Mouse (Mus musculus): ENCODE measurements around the gene Alpi.

The Alpi gene

DNA sequence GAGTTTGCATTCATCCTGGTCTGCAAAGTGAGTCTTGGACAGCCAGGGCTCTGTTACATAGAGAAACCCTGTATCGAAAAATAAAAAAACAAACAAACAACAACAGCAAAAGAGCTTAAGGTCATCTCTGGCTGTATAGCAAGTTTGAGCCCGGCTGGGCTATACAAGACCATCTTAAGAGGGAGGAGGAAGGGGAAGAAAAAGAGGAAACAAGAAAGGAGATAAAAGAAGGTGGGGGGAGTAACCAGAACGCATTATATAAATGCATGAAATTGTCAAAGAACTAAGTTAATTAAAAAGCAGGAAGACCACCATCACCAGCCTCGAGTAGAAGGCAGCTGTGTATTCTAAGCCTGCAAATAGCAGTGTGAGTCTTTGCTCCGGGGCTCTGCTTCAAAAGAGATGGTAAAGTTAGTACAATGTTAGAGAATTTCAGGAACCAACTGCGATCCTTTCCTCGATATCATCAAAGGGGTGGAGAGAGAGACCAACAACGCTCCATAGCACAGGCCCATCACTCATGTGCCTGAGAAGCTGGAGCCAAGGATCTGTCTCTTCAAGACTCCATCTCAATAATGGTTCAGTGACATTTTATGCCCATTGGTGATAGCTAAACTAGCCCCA is 42.3 kb downstream of the Alpi start:
- DNase-seq, result no peak

DNA sequence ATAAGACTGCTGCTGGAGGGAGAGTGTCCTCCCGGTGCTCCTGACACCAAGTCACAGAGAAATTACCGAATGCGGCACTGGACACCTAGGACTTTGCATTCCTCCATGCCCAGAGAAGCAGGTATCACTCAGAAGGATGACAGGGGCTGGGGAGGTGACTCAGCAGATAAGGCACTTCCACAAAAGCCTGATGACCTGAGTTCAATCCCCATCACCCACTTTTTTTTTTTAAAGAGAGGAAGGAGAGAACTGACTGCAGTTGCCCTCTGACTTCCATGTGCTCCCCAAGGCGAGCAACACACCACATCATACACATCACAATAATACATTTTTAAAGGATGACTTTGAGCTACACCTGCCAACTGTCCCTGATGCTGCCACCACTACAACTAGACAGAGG is 44.3 kb downstream of the Alpi start:
- no peak for DNase-seq

DNA sequence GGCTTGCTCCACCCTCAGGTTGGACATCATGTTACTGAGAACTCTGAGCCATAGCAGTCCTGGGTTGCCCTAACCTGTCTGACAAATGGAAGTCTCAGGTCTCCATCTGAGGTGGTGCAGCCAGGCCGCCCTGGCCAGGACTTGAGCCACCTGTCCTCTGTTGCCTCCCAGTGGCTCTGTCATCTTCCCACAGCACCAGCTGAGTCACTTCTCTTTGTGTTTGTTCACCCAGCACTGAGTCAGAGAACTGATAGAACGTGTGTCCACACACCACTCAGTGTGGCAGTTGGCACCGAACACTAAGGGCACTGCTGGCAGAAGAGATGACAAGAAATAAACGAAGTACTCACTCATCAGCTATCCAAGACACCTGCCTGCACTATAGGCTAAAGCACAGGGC is 50.0 kb downstream of the Alpi start:
- no peak for DNase-seq

DNA sequence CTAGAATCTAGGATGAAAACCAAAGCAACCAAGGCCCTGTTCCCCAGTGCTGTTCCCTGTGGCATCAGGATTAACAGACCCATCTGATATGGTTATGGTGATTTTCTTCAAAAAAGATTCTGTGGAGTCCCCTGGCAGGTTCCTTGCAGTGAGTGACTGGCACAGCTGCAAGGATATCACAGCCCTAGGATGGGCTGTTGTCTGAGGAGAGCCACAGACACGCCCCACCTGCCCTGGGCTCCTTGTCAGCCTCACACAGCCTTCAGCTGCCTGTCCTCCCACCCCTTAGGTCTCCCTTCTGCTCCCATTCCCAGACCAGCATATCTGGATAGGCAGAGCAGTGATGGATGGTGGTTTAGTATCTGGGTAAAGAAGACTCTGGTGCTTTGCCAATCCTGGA is 50.7 kb downstream of the Alpi start:
- DNase-seq, result no peak

DNA sequence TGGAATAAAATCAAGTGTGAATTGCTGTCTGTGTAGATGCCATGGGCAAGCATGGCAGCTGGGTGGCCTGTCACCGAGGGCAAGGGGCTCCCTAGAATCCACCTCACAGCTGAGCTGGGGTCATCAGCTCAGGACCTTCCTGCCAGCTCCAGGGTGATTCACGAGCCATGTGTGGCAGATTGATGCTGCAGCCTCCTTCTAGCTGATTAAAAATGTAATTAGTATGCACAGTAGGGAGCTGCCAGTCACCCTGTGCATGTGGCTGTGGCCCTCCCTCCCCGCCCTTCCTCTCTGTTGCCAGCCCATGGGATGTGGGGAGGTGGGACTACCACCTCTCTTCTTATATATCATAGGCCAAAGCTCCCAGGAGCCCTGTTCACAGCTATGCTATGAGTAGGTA is 51.3 kb downstream of the Alpi start:
- no peak for DNase-seq

All from heart, adult 11 months (tissue).